Mouse (Mus musculus): Measurements from ENCODE around the gene Il20rb. TPM values are rescaled to one million over a fixed set of nuclear protein-coding genes. Genes with fewer than 3 reads are reported as not detected.

Gene Il20rb
- polyA plus RNA-seq, 1 experiment from 2014 or later = 0.89 TPM

- ATAC-seq (replicated peaks; ENCODE audit: insufficient number of reproducible peaks, low FRiP score, low TSS enrichment) = no peak
- Histone ChIP-seq H3K27me3 (ENCODE audit: control insufficient read depth, insufficient read depth, low read length) (no peaks in the 10 kb centered on the region), H3K9ac (ENCODE audit: low read depth, low read length) (no peak overlapping the region), H3K4me2 (no peak overlapping the region), H3K27ac (ENCODE audit: low read depth, low read length) (no peak overlapping the region), H3K9me3 (replicated peaks; ENCODE audit: control insufficient read depth, low read length) (no peaks in the 10 kb centered on the region), H3K4me1 (ENCODE audit: control insufficient read depth, insufficient read depth, low read length) (no peaks in the 10 kb centered on the region), H3K4me3 (ENCODE audit: low read depth, low read length) (no peak overlapping the region), H3K36me3 (ENCODE audit: control insufficient read depth, insufficient read depth, low read length) (no peaks in the 10 kb centered on the region)
- 72% methylated on average over 2 of the region's 2 CpGs for WGBS (ENCODE audit: insufficient replicate concordance)
These were observed 55.2 kb downstream of the Il20rb start for GRCm38 (mm10) chr9:100431355-100431754.

GRCm38 (mm10) chr9:100430911-100431310 is 55.7 kb downstream of the Il20rb start:
- Histone ChIP-seq H3K9ac (ENCODE audit: low read depth, low read length) (no peak overlapping the region), H3K4me3 (ENCODE audit: low read depth, low read length) (no peak overlapping the region), H3K4me2 (no peak overlapping the region), H3K9me3 (replicated peaks; ENCODE audit: control insufficient read depth, low read length) (no peaks in the 10 kb centered on the region), H3K27ac (ENCODE audit: low read depth, low read length) (no peak overlapping the region), H3K4me1 (ENCODE audit: control insufficient read depth, insufficient read depth, low read length) (no peaks in the 10 kb centered on the region), H3K27me3 (ENCODE audit: control insufficient read depth, insufficient read depth, low read length) (no peaks in the 10 kb centered on the region), H3K36me3 (ENCODE audit: control insufficient read depth, insufficient read depth, low read length) (no peaks in the 10 kb centered on the region)
- ATAC-seq (replicated peaks; ENCODE audit: insufficient number of reproducible peaks, low FRiP score, low TSS enrichment) = no peak
- WGBS (ENCODE audit: insufficient replicate concordance) = 75% methylated on average over 2 of the region's 2 CpGs

DNA sequence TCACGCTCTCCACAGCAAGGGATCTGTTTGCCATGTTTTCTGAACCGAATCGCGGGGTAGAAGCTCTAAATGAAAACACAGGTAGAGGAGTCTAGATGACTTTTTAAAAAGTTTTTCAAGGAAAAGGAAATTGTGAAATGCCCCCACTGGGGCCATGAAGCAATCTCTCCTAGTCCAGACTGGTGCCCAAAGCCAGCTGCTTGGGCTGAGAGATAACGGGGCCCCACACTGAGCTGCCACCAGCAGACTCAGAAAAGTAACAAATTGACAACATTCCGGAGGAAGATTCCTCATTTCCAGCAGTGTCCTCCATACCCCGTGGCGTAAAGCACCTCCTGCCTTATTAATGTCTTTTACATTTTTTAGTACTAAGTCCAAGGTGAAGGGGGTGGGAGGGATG is 66.9 kb downstream of the Il20rb start:
- Histone ChIP-seq H3K4me3 (ENCODE audit: low read depth, low read length) (no peak overlapping the region), H3K27ac (ENCODE audit: low read depth, low read length) (no peak overlapping the region), H3K9me3 (replicated peaks; ENCODE audit: control insufficient read depth, low read length) (no peaks in the 10 kb centered on the region), H3K36me3 (ENCODE audit: control insufficient read depth, insufficient read depth, low read length) (no peaks in the 10 kb centered on the region), H3K27me3 (ENCODE audit: control insufficient read depth, insufficient read depth, low read length) (no peaks in the 10 kb centered on the region), H3K9ac (ENCODE audit: low read depth, low read length) (no peak overlapping the region), H3K4me2 (no peak overlapping the region), H3K4me1 (ENCODE audit: control insufficient read depth, insufficient read depth, low read length) (peaks cover 3% of the 10 kb centered on the region)
- ATAC-seq (replicated peaks; ENCODE audit: insufficient number of reproducible peaks, low FRiP score, low TSS enrichment) = no peak
- 58% methylated on average over 8 of the region's 8 CpGs for WGBS (ENCODE audit: insufficient replicate concordance)

DNA sequence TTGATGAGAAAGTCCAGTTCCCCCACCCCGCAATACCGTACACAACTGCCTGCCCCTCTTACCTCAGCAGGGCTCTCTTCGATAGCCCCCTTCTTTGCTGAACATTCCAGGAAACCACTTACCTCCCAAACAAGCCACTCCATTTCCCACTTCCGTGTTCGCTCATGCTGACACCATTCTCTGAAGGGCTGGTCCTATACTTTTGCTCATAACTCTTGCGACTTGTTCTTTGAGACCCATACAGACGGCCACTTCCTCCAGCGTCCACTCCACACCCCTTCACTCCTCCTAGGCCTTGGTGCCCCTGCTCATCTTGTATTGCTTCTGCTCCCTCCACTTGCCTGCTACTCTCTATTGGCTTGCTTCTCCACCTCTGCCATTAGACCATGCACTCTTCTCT is 67.5 kb downstream of the Il20rb start:
- Histone ChIP-seq H3K9ac (ENCODE audit: low read depth, low read length) (no peak overlapping the region), H3K9me3 (replicated peaks; ENCODE audit: control insufficient read depth, low read length) (no peaks in the 10 kb centered on the region), H3K27me3 (ENCODE audit: control insufficient read depth, insufficient read depth, low read length) (no peaks in the 10 kb centered on the region), H3K4me2 (no peak overlapping the region), H3K36me3 (ENCODE audit: control insufficient read depth, insufficient read depth, low read length) (no peaks in the 10 kb centered on the region), H3K4me1 (ENCODE audit: control insufficient read depth, insufficient read depth, low read length) (peaks cover 3% of the 10 kb centered on the region), H3K4me3 (ENCODE audit: low read depth, low read length) (no peak overlapping the region), H3K27ac (ENCODE audit: low read depth, low read length) (no peak overlapping the region)
- WGBS (ENCODE audit: insufficient replicate concordance) = 81% methylated on average over 8 of the region's 8 CpGs
- no peak for ATAC-seq (replicated peaks; ENCODE audit: insufficient number of reproducible peaks, low FRiP score, low TSS enrichment)

DNA sequence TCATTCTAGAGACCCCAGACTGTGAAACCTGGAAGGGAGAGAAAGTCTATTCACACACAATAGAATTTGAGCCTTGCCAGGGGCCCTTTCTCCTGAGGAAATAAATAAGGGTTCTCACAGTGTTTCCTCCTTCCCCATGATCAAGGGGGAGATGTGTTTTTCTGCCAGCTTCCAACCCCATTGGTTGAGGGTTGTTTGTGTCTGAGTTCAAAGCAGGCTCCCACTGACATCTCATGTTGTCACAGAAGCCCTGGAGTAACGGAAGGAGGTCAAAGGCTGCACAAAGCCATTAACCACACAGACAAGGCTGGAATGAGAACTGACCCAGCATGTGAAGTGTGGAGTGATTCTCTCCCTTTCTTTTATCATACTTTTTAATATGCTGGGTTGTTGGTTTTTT is 69.8 kb downstream of the Il20rb start:
- Histone ChIP-seq H3K9ac (ENCODE audit: low read depth, low read length) (no peak overlapping the region), H3K27ac (ENCODE audit: low read depth, low read length) (no peak overlapping the region), H3K4me3 (ENCODE audit: low read depth, low read length) (no peak overlapping the region), H3K9me3 (replicated peaks; ENCODE audit: control insufficient read depth, low read length) (no peaks in the 10 kb centered on the region), H3K4me2 (no peak overlapping the region), H3K27me3 (ENCODE audit: control insufficient read depth, insufficient read depth, low read length) (no peaks in the 10 kb centered on the region), H3K4me1 (ENCODE audit: control insufficient read depth, insufficient read depth, low read length) (peaks cover 3% of the 10 kb centered on the region), H3K36me3 (ENCODE audit: control insufficient read depth, insufficient read depth, low read length) (no peaks in the 10 kb centered on the region)
- no peak for ATAC-seq (replicated peaks; ENCODE audit: insufficient number of reproducible peaks, low FRiP score, low TSS enrichment)
- WGBS (ENCODE audit: insufficient replicate concordance) = 40% methylated on average over 1 of the region's 1 CpGs

GRCm38 (mm10) chr9:100416299-100416698 is 70.3 kb downstream of the Il20rb start:
- ATAC-seq (replicated peaks; ENCODE audit: insufficient number of reproducible peaks, low FRiP score, low TSS enrichment) = no peak
- Histone ChIP-seq H3K4me1 (ENCODE audit: control insufficient read depth, insufficient read depth, low read length) (peaks cover 3% of the 10 kb centered on the region), H3K9me3 (replicated peaks; ENCODE audit: control insufficient read depth, low read length) (no peaks in the 10 kb centered on the region), H3K27me3 (ENCODE audit: control insufficient read depth, insufficient read depth, low read length) (no peaks in the 10 kb centered on the region), H3K36me3 (ENCODE audit: control insufficient read depth, insufficient read depth, low read length) (no peaks in the 10 kb centered on the region), H3K4me2 (no peak overlapping the region), H3K27ac (ENCODE audit: low read depth, low read length) (no peak overlapping the region), H3K4me3 (ENCODE audit: low read depth, low read length) (no peak overlapping the region), H3K9ac (ENCODE audit: low read depth, low read length) (no peak overlapping the region)
- 83% methylated on average over 6 of the region's 6 CpGs for WGBS (ENCODE audit: insufficient replicate concordance)

- WGBS (ENCODE audit: insufficient replicate concordance) = 53% methylated on average over 7 of the region's 7 CpGs
- ATAC-seq (replicated peaks; ENCODE audit: insufficient number of reproducible peaks, low FRiP score, low TSS enrichment) = no peak
- no peaks in the 10 kb centered on the region for H3K36me3 ChIP-seq (ENCODE audit: control insufficient read depth, insufficient read depth, low read length)
These were observed 71.1 kb downstream of the Il20rb start for GRCm38 (mm10) chr9:100415328-100415979.

More at GRCm38 (mm10) chr9:100415328-100415979, 71.1 kb downstream of the Il20rb start:
- no peaks in the 10 kb centered on the region for H3K9me3 ChIP-seq (replicated peaks; ENCODE audit: control insufficient read depth, low read length)
- H3K4me2 ChIP-seq = no peak overlapping the region
- no peak overlapping the region for H3K4me3 ChIP-seq (ENCODE audit: low read depth, low read length)
- no peak overlapping the region for H3K9ac ChIP-seq (ENCODE audit: low read depth, low read length)
- H3K27ac ChIP-seq (ENCODE audit: low read depth, low read length) = no peak overlapping the region
- H3K4me1 ChIP-seq (ENCODE audit: control insufficient read depth, insufficient read depth, low read length) = peaks cover 3% of the 10 kb centered on the region
- no peaks in the 10 kb centered on the region for H3K27me3 ChIP-seq (ENCODE audit: control insufficient read depth, insufficient read depth, low read length)

Other genes starting within 250 kb of the Il20rb start
- gene Nck1, start 59.3 kb upstream of the Il20rb start, polyA plus RNA-seq (2014; fragmentation: Nextera tagmentation; extraction: Ambion mirVana) = 62.7 and 65.7 TPM in 2 replicates
- 10.1 and 11.5 TPM in 2 replicates for gene Slc35g2, start 84.3 kb upstream of the Il20rb start, polyA plus RNA-seq (2014; fragmentation: Nextera tagmentation; extraction: Ambion mirVana)
- 29.7 and 35.6 TPM in 2 replicates for gene Stag1, start 111.0 kb upstream of the Il20rb start, polyA plus RNA-seq (2014; fragmentation: Nextera tagmentation; extraction: Ambion mirVana)

Data from heart, embryonic 11.5 days (tissue).